Mouse (Mus musculus): Measurements from ENCODE around the gene Ankrd2. TPM values are rescaled to one million over a fixed set of nuclear protein-coding genes. Genes with fewer than 3 reads are reported as not detected.
"Not testable (repeated sequence)": the region's sequence is repeated elsewhere in the genome, so short reads cannot be mapped to it uniquely, and the experiment has no call there.

The Ankrd2 gene
- polyA plus RNA-seq, 1 experiment from 2014 or later: 1.3 TPM

DNA sequence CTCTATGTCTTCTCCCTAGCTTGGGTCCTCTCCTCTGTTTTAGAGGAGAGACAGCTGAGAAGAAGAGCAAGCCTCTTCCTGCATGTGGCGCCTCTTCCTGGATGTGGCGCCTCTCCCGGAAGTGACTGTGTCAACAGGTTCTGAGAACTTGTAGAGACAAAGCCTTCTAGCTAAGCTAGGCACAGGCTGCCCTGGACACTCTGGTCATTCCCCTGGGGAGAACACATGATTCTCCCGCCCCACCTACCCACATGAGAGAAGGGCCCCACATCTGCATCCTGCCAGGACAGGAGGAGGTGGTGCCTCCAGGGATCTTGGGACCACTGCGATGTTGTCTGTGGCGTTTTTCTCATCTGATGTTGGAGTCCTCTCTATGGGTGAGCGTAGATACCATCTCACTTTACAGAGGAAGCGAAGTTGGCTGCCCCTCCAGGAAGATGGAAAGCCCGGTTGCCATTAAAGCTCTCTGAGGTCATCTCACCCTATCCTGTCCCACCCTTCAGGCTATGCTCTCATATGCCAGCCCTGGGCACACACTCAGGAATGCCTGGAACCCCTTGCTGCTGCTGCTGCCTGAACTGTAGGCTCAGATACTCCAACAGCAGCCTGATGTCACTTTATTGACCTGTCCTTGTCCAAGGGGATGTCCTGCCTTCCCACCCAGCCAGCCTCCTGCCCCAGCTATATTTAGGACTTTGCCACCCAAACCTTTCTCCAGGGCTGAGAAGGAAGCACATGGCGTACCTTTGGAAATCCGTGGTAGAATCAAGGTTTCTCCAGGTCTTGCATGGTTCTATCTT, 32.8 kb downstream of the Ankrd2 start:
- Histone ChIP-seq H3K9ac (no peak overlapping the region), H3K4me1 (replicated peaks) (no peaks in the 10 kb centered on the region), H3K36me3 (no peaks in the 10 kb centered on the region), H3K4me2 (peak overlapping the region; percentile 24; the same call in 1 of the 2 replicates), H3K4me3 (no peak overlapping the region), H3K27me3 (no peaks in the 10 kb centered on the region), H3K9me3 (no peaks in the 10 kb centered on the region), H3K27ac (replicated peaks) (no peak overlapping the region)
- 83% methylated on average over 11 of the region's 11 CpGs for WGBS
- ATAC-seq (ENCODE audit: low FRiP score, low read depth): 0 out of 2 replicates have a peak, but pooled peaks have one; percentile 30

GRCm38 (mm10) chr19:42069241-42069525, 33.4 kb downstream of the Ankrd2 start:
- peaks cover 2% of the 10 kb centered on the region; the same call in 1 of the 2 replicates for H3K36me3 ChIP-seq
- 0 out of 2 replicates have a peak overlapping the region, but pooled peaks have one; percentile 24 for H3K4me2 ChIP-seq
- no peaks in the 10 kb centered on the region for H3K9me3 ChIP-seq
- no peaks in the 10 kb centered on the region for H3K4me1 ChIP-seq (replicated peaks)
- ATAC-seq (ENCODE audit: low FRiP score, low read depth): no peak
- no peaks in the 10 kb centered on the region for H3K27me3 ChIP-seq
- WGBS: 58% methylated on average over 6 of the region's 6 CpGs
- no peak overlapping the region for H3K4me3 ChIP-seq
- H3K27ac ChIP-seq (replicated peaks): no peak overlapping the region
- H3K9ac ChIP-seq: no peak overlapping the region

DNA sequence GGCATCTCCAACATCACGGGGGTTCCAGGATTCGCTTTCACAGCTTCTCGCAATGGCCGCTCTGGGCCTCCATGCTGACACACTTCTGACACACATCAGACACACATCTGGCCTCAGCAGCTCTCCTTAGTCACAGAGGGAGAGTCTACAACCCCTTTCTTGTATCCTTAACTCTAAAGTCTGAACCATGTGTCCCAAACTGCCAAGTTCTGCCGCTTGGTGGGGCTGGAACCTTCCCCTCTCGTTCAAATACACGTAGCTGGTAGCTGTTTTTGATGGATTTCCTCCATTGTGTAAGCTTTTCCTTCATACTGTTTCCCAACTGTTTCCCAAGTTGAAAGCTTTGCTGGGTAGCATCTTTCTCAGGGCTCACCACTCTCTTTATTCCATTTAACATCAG, 35.4 kb downstream of the Ankrd2 start:
- Histone ChIP-seq H3K4me2 (no peak overlapping the region), H3K9ac (no peak overlapping the region), H3K36me3 (peaks cover 13% of the 10 kb centered on the region), H3K4me1 (replicated peaks) (no peaks in the 10 kb centered on the region), H3K27ac (replicated peaks) (no peak overlapping the region), H3K27me3 (no peaks in the 10 kb centered on the region), H3K9me3 (no peaks in the 10 kb centered on the region), H3K4me3 (no peak overlapping the region)
- 72% methylated on average over 7 of the region's 7 CpGs for WGBS
- no peak for ATAC-seq (ENCODE audit: low FRiP score, low read depth)

DNA sequence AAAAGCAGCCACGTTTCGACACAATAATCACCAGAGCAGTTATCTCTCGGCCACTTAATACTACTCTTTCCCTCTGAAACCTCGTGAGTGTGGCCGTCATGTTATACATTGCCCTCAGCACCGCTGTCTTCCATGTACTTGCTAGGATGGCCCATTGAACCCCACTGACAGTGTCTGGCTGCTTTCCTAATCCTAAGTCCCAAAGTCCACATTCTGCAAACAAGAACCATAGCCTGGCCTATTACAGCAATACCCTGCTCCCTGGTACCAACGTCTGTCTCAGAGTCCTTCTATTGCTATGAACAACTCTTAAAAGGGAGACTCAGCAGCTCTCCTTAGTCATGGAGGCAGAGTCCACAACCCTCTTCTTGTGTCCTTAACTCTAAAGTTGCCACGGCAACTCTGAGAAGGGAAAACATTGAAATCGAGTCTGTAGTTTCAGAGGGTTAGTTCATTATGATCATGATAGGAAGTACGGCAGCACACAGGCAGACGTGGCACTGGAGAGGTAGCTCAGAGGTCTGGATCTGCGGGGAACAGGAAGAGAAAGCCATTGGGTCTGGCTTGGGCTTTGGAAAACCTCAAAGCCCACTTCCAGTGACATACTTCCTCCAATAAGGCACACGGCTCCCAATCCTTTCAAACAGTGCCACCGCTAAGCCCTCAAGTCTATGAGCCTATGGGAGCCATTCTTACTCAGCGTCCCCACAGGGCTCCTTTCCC, 36.2 kb downstream of the Ankrd2 start:
- no peak for ATAC-seq (ENCODE audit: low FRiP score, low read depth)
- Histone ChIP-seq H3K36me3 (peaks cover 19% of the 10 kb centered on the region), H3K4me3 (no peak overlapping the region), H3K4me1 (replicated peaks) (no peaks in the 10 kb centered on the region), H3K27me3 (no peaks in the 10 kb centered on the region), H3K9me3 (no peaks in the 10 kb centered on the region), H3K27ac (replicated peaks) (no peak overlapping the region), H3K9ac (no peak overlapping the region), H3K4me2 (no peak overlapping the region)
- 84% methylated on average over 15 of the region's 15 CpGs for WGBS

DNA sequence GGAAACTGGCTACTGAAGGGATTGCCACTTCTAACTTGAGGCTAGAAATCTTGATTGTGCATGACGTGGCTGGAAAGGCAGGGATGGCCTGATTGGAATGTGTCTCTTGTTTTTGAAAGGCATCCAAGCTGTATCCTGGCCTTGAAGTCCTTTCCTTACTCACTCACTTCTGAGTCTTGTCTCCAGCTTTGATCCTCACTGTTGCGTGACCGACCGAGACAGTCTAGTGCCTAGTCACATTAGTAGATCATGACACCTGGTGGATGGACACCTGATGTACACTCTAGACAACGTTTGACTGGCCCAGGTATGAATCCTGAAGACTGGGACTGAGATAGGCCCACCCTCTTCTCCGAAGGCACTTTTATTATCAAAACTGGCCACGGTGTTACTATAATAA, 37.0 kb downstream of the Ankrd2 start:
- H3K27ac ChIP-seq (replicated peaks): no peak overlapping the region
- no peak overlapping the region for H3K9ac ChIP-seq
- no peaks in the 10 kb centered on the region for H3K9me3 ChIP-seq
- H3K4me1 ChIP-seq (replicated peaks): no peaks in the 10 kb centered on the region
- WGBS: 84% methylated on average over 7 of the region's 7 CpGs
- no peaks in the 10 kb centered on the region for H3K27me3 ChIP-seq
- no peak overlapping the region for H3K4me3 ChIP-seq
- H3K4me2 ChIP-seq: no peak overlapping the region
- ATAC-seq (ENCODE audit: low FRiP score, low read depth): no peak
- H3K36me3 ChIP-seq: peaks cover 22% of the 10 kb centered on the region

GRCm38 (mm10) chr19:42075051-42075450, 39.3 kb downstream of the Ankrd2 start:
- Histone ChIP-seq H3K27ac (replicated peaks) (no peak overlapping the region), H3K27me3 (no peaks in the 10 kb centered on the region), H3K9ac (no peak overlapping the region), H3K9me3 (no peaks in the 10 kb centered on the region), H3K36me3 (peaks cover 34% of the 10 kb centered on the region), H3K4me2 (no peak overlapping the region), H3K4me3 (no peak overlapping the region), H3K4me1 (replicated peaks) (no peaks in the 10 kb centered on the region)
- ATAC-seq (ENCODE audit: low FRiP score, low read depth): no peak
- WGBS: 80% methylated on average over 2 of the region's 2 CpGs

- Histone ChIP-seq H3K4me2 (no peak overlapping the region), H3K9me3 (no peaks in the 10 kb centered on the region), H3K4me1 (replicated peaks) (no peaks in the 10 kb centered on the region), H3K27me3 (no peaks in the 10 kb centered on the region), H3K4me3 (no peak overlapping the region), H3K9ac (no peak overlapping the region), H3K36me3 (peaks cover 34% of the 10 kb centered on the region), H3K27ac (replicated peaks) (no peak overlapping the region)
- no peak for ATAC-seq (ENCODE audit: low FRiP score, low read depth)
- WGBS: 86% methylated on average over 16 of the region's 16 CpGs
Observed at GRCm38 (mm10) chr19:42075992-42076391, 40.2 kb downstream of the Ankrd2 start.

- Histone ChIP-seq H3K36me3 (peaks cover 34% of the 10 kb centered on the region), H3K9me3 (no peaks in the 10 kb centered on the region), H3K4me1 (replicated peaks) (no peaks in the 10 kb centered on the region), H3K4me2 (no peak overlapping the region), H3K9ac (no peak overlapping the region), H3K27ac (replicated peaks) (no peak overlapping the region), H3K27me3 (no peaks in the 10 kb centered on the region), H3K4me3 (no peak overlapping the region)
- no peak for ATAC-seq (ENCODE audit: low FRiP score, low read depth)
- WGBS: 96% methylated on average over 8 of the region's 8 CpGs
Observed at GRCm38 (mm10) chr19:42078566-42078965, 42.8 kb downstream of the Ankrd2 start.

GRCm38 (mm10) chr19:42079006-42079405, 43.2 kb downstream of the Ankrd2 start:
- Histone ChIP-seq H3K27me3 (no peaks in the 10 kb centered on the region), H3K4me3 (no peak overlapping the region), H3K27ac (replicated peaks) (no peak overlapping the region), H3K36me3 (peaks cover 34% of the 10 kb centered on the region), H3K9ac (no peak overlapping the region), H3K4me1 (replicated peaks) (no peaks in the 10 kb centered on the region; the same call in 1 of the 2 replicates), H3K9me3 (no peaks in the 10 kb centered on the region), H3K4me2 (no peak overlapping the region)
- WGBS: 97% methylated on average over 12 of the region's 12 CpGs
- ATAC-seq (ENCODE audit: low FRiP score, low read depth): no peak

DNA sequence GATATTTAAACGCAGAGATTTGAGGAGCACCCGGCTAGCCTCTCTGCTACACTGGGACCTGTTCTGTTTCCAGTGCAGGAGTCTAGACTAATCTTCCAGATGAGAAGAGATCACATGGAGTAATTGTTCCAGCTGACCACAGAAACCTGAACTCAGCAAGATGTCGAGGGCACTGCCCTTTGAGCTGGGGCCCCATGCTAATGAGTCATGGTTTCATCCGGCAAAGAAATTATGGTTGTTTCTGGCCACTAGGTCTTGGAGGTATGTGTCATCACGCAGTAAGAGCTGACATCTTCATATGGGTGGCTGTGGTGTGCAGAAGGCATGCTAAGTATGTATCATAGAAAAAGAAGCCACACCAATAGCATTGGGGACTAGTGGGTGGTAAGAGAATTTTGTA, 44.1 kb downstream of the Ankrd2 start:
- Histone ChIP-seq H3K4me3 (no peak overlapping the region), H3K4me1 (replicated peaks) (peaks cover 5% of the 10 kb centered on the region; the same call in 1 of the 2 replicates), H3K36me3 (peaks cover 27% of the 10 kb centered on the region), H3K4me2 (no peak overlapping the region), H3K9me3 (no peaks in the 10 kb centered on the region), H3K27me3 (no peaks in the 10 kb centered on the region), H3K9ac (no peak overlapping the region), H3K27ac (replicated peaks) (no peak overlapping the region)
- no peak for ATAC-seq (ENCODE audit: low FRiP score, low read depth)
- 89% methylated on average over 5 of the region's 5 CpGs for WGBS

DNA sequence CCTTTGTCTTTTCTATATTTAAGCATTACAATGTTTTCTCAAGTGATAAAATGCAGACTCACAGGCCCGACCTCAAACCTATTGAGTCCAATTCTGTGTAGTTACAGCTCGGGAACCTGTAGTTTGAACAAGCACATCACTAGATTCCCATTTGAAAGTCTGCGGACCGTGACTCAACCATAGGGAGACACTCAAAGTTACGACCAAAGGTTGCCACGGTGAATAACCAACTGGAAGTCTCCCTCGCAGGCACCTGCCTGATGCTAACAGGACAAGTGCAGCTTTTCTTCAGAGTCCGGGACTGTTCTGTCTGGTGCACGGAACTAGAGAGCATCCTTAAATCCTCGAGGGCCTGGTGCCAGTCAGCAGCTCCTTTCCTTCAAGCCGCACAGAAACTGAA, 44.7 kb downstream of the Ankrd2 start:
- H3K27me3 ChIP-seq: no peaks in the 10 kb centered on the region
- H3K4me3 ChIP-seq: no peak overlapping the region
- H3K36me3 ChIP-seq: peaks cover 27% of the 10 kb centered on the region
- H3K9ac ChIP-seq: no peak overlapping the region
- ATAC-seq (ENCODE audit: low FRiP score, low read depth): no peak
- H3K4me1 ChIP-seq (replicated peaks): peaks cover 7% of the 10 kb centered on the region; the same call in 1 of the 2 replicates
- no peaks in the 10 kb centered on the region for H3K9me3 ChIP-seq
- 76% methylated on average over 11 of the region's 11 CpGs for WGBS
- no peak overlapping the region for H3K27ac ChIP-seq (replicated peaks)
- H3K4me2 ChIP-seq: no peak overlapping the region

DNA sequence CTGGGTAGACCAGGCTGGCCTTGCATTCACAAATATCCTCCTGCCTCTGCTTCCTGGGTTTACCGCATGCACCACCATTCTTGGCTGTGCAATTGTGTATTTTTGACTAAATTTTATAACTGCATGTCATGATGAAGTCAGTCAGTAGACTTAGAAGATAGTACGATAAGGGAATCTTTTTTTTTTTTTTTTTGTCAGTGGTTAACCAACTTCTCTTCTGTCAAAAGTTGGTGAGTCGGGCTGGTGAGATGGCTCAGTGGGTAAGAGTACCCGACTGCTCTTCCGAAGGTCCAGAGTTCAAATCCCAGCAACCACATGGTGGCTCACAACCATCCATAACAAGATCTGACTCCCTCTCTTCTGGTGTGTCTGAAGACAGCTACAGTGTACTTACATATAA, 45.8 kb downstream of the Ankrd2 start:
- not testable (repeated sequence) for H3K9me3 ChIP-seq; ATAC-seq (ENCODE audit: low FRiP score, low read depth); H3K9ac ChIP-seq; H3K4me3 ChIP-seq; H3K27ac ChIP-seq (replicated peaks); H3K27me3 ChIP-seq; H3K4me2 ChIP-seq
- Histone ChIP-seq H3K4me1 (replicated peaks) (peaks cover 13% of the 10 kb centered on the region), H3K36me3 (peaks cover 17% of the 10 kb centered on the region)
- WGBS: 98% methylated on average over 5 of the region's 5 CpGs
